Mouse (Mus musculus) frontal cortex, adult 2 months (tissue): ENCODE results near the gene Slc13a5. TPM values are rescaled to one million over a fixed set of nuclear protein-coding genes. Genes with fewer than 3 reads are reported as not detected.

Experiments used
- DNase-seq, 2 experiments: peaks; one replicate each; pipeline ENCODE4 v3.0.0; 2022; ENCODE audit warnings: low spot score in 1 of 2; ENCODE audit errors: extremely low spot score in 1 of 2
- polyA plus RNA-seq: library from polyadenylated mRNA; depleted of rRNA; stranded (reverse); fragments of >200 nt; gene quantifications from 2 replicates; pipeline ENCODE4 v1.2.3, GENCODE M21; 2012

Slc13a5 gene
- polyA plus RNA-seq, 1 experiment = 15.5 TPM

DNA sequence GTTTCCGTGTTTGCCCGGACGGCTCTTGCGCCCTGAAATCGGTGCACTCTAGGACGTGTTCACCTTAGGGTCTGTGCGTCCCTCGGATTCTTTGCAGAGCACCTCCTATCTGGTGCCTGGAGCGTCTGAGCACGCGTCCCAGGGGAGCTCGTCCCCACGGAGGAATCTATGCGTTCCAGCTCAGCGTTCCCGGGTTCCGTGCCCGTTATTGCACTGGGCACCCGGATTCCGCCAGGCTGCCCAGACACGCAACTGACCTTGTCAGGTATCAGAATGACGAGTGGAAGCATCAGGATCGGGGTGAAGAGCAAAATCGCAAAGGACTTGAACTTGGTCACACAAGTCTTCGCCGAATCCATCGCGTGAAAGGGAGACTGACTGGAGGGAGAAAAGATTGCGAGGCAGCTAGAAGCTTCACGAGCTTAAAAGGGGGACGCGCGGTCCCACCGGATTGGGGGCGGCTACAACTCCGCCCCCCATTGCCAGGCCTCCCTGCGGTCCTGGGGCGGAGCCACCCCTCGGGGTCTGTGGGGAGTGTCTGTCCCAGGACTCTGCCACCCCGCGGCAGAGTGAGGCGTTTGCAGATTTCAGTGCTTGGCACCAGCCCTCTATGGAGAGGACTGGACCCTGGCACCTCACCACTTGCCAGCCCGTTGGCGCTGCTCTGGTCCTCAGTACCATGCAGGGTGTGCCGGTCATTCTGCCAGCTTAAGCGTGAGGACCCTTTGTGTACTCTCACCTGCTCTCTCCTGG, 639 bp downstream of the Slc13a5 start:
- DNase-seq = peak in 1 of 2 experiments; percentile 55

DNA sequence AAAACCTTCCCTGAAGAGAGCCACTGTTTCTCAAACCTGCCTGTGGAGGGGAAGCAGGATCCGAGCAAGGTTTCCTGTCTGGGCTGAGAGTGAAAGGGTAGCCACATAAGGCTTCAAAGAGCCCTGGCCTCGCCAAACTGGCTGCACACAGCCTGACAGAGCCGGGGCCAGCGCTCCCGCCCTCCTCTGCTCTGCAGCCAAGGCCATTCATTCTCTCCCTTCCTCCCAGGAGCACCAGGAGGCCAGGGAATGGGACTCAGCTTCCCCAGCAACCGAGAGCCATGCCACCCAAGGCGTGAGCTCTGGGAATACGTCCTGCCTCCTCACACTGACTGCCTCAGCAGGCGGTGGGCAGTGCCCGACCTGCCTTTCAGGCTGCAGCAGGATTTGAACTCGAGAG, 1.5 kb downstream of the Slc13a5 start:
- DNase-seq = peak in 1 of 2 experiments; percentile 43

DNA sequence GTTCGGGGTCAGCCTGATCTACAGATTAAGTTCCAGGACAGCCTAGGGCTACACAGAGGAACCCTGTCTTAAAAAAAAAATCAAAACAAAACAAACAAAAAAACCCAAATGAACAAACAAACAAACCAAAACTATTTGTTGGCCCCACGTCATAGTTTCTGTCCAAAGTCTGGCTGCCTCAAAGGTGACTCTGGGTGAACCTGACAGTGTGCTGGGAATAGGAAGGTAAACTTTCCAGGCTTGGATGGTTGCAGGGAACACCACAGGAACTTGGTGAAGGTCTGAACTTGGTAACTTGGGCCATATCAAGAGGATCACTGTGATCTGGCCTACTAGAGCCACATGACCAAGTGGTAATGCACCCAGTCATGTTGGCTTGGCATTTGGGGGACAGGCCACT, 10.6 kb downstream of the Slc13a5 start:
- DNase-seq = no peak

DNA sequence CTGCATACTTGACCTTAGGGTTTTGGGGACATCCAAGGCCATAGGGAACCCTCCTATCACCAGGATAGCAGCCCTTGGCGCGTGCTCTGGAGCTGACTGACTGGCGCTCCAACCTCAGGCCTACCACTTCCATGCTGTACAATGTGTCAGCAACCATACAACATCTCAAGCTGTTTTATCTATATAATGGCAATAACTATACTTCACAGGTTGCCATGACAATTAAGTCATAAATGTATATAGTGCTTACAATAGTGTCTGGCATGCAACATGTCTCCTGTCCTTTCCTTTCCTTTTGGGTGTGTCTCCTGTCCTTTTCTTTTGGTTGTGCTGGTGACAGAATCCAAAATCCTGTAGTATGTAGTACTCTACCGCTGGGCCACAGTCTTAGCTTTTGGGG, 11.4 kb downstream of the Slc13a5 start:
- DNase-seq = no peak

DNA sequence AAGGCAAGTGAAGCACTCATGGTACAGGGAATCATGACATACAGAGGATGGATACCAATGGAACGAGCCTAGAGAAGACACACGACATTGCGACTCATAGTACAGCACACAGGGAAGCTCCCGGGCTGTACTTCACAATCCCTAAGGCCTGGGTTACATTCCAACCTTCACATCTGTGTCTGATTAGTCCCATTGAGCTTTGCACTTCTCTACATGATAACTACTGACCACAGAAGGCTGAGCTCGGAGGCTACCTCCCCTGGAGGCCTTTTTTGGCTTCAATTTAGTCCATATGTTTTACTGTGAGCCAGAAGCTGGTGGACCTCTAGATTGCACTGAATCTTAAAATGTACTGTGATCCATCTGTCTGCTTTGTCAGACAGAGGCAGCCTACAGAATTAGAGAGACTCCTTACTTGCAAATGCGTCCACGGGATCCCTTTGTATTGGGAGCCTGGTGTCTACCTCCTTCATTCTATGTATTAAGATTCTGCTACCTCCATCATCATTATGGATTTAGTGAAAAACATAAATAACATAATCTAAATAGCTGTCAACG, 21.7 kb downstream of the Slc13a5 start:
- DNase-seq = peak in 1 of 2 experiments; percentile 44

DNA sequence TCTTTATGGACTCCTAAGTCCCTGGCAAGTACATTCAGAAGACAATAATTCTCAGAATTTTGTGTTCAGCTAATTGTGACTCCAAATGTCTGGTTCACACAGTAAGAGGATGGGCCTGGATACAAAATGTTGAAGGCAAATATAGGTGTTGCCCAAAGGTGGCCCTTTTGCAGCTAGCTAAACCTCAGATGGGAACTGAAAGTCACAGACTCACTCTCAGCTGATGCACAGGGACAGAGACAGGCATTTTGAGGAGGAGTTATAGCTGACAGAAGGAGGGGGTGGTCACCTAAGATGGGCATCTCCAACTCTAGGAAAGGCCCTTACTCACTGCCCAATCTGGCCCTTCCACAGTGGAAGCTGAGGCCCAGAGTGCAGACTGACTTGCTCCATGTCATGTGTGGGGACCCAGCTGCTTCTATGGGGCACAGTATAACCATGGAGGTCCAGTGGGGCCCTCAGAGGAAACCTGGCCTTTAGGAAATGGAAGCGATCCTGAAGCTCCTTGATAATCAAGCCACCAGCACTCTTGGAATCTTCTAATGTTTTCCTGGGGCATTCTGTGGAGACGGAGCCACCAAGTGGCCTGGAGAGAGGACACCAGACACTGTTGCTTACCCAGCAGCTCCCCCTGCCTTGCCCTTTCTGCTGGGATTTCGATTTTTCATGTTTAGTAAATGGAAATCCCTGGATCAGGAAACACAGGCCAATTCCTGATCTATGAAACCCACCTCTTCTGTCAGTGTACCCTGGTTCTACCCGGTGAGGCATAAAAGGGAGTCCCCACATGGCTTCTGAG, 26.8 kb downstream of the Slc13a5 start:
- no peak for DNase-seq

DNA sequence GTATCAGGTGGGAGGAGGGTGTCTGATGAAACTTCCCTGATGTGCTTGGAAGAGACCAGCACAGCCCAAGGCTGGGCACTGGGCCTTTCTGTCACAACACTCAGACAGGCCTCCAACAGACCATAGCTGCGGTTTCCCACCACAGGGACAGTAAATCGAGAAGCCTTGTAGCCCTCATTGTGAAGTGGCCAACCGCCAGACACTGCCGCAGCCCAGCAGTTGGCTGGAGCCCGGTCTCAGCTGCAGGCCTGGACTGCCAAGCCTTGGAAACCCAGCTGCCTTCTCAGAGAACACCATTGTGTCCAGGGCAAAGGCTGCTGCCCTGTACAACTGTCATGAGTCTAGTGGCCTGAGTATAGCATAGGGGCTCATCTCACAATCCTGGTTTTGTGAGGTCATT, 33.0 kb downstream of the Slc13a5 start:
- peak in 1 of 2 experiments; percentile 54 for DNase-seq

DNA sequence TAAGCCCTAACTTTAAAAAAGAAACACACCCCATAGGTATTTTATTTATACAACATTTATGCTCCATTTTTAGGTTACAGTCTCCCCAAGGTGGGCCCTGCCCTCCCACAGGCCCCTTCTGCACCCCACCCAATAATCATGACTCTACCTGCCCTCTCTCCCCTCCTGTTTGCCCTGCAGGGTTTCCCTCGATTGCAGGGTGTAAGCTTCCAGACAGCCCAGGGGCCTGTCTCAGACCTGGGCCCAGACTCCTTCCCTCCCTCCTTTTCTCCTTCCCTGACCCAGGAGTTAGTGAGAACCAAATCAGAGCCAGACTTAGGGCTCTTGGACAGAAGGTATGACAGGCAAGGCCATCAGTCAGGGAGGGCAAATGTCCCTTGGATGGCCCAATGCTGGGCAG, 34.0 kb downstream of the Slc13a5 start:
- DNase-seq = no peak

DNA sequence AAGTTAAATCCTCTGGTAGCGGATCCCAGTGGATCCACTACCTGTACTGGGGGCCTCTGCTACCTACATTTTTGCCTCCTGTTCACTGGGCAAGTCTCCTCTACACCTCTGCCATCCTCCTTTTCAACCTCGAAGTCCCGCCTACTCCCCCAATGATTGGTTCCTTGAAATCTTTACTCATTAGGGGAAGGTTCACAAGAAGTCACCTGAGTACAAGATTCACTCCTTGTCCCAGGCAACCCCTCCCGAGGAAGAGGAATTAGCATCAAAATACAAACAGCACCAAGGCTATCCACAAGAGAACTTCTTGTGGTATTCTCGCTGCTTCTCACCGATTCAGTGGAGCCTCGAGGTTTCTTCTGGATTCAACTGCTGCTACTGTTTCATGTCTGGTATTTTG, 35.0 kb downstream of the Slc13a5 start:
- DNase-seq = no peak

DNA sequence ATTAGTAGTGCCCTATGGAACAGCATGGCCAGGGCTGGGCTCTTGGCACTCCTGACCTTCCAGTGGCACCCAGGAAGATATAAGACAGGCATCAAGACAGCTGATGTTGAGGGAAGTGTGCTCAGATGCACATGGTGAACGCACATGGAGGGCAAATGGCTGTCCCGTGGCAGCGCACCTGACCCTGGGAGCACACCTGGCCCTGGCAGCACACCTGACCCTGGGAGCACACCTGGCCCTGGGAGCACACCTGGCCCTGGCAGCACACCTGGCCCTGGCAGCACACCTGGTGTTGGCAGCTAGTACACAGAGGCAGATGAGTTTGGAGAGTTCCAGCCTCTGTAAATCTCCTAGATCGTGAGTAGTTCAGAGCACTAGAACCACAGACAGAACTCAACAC, 38.5 kb downstream of the Slc13a5 start:
- no peak for DNase-seq

DNA sequence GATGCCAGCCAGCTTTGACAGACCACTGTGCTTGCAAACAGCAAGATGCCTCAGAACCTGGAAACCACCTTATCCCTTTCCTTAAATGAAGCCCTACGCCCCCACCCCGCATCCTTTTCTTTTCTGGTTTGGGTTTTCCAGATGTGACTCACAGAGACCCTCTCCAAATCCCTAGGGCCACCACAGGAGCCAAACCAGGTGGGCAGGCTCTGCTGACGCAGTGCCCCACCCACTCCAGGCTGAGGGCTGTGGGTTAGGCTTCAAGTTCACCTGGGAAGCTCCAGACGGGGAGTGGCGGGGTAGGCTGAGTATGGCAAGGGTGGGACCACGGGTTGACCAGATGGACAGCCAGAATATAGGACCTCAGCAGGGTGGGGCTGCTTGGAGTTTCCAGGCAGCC, 40.1 kb downstream of the Slc13a5 start:
- no peak for DNase-seq

DNA sequence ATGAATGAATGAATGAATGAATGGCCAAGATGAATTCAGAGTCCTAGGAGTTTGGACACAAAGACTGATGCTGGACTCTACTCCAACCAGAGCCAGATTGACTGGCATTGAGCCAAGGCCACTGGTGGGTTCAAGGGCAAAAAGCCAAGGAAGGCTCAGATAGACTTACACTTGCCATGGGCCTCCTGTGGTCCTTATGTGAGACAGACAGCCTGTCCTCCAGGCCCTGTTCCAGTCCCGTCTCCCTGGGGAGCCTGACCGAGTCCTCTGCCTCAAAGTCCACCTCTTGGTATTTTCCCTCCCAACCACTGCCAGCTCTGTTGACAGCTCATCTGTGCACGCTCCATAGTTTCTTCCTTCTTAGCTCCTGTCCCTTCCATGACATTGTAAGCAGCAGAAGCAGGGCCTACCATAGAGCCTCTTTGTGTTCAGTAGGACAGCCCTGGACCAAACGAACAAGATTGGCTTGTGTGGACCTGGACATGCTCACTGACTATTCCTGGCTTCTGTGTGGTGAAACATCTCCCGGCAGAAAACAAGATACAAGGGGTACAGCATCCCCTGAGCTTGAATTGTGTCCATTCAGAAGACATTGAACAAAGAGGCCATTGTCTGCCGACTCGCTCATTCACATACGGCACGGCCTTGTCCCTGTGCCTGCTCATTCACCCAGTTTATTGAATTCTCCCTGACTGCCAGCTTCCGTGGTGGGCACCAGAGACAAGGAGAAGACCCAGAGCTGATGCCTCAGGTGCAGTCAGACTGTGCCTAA, 40.8 kb downstream of the Slc13a5 start:
- no peak for DNase-seq

DNA sequence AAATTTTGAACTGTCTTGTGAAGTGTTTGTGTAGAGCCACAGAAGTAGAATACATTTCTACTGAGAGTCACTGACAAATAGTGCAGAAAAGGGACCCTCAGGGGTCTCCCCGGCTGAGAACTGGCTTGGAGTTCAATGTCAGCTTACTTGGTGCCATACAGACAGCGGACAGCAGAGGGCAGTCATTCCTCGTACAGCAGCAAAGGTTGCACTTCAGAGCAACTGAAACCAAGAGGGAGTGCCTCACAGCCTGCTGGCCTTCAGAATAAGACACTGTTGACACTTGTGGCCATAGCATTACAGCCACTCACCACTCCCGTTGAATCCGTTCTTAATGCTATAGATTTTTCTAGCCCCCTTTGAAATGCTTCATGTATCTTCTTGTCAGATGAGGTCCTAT, 42.2 kb downstream of the Slc13a5 start:
- peak in 1 of 2 experiments; percentile 91 for DNase-seq

DNA sequence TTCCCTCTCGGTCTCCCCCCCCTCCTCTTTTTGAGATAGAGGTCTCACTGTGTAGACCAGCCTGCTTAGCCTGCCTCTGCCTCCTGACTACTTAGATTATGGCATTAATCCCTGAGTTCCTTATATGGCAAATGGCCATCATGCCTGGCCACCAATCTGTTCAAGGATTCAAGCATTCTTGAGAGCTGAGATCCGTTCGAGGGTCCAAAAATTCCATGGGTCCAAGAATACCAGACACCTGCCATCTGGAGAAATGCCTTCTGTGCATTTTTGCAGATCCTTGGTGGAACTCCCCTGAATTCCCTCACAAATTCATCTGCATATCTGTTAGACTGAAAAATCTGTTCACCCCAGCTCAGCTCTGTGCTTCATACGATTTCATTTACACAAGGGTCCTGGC, 43.6 kb downstream of the Slc13a5 start:
- DNase-seq = no peak

DNA sequence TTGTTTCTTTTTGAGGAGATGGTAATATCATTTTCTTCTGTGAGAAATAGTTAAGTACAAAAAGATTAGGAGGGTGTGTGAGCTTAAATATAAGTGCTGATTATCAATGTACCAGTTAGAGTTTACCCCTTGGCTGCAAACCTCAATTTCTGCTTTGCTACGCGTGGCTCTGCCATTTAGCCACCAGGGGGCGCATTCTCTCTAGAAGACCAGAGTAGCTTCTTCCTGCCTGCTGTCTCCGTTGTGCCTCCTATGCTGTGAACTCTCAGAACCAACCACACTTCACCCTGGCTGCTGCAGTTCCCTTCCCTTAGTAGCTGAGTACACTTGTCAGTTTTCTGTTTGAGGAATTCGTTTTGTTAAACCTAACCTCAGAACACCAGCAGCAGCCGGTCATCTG, 45.7 kb downstream of the Slc13a5 start:
- peak in 1 of 2 experiments; percentile 79 for DNase-seq

DNA sequence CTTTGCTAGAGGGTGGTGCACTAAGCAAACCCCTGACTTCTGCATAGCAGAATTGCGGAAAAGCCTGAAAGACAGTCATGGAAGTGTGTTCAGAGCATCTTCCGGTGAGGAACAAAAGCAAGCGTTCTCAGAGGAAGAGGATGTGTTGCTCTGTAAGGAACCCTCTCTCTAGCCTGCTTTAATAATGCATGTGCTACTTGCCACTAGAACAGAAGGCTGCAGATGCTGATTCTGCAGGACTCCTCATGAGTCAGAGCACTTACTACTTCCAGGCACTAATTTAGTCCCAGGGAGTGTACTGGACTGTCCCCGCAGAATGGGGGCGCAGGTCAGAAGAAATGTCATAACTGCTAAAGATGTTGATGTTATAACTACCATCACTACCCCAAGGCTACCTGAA, 49.9 kb downstream of the Slc13a5 start:
- DNase-seq = peak in 1 of 2 experiments; percentile 31

DNA sequence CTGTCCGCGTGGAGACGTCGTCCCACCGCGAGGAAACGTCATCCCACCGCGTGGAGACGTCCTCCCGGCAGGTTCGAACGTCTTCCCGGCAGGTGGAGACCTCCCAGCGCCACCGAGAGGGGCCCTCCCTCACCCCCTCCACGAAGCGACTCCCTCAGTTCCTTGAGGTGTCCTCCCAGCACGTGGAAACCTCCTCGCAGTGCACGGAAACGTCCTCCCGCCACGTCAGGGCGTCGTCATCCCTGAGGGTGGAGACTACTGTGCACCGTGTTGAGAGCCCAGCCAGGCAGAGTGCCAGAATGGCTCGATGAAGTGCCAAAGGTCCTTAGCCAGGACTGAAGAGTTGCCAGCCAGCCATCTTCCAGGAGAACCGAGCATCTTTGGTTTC, 51.6 kb downstream of the Slc13a5 start, which contains the start of gene Med31:
TSS of gene Med31 (minus strand) at position 183 of the 388 bp plus-strand sequence.
- peak in 1 of 2 experiments; percentile 77 for DNase-seq

DNA sequence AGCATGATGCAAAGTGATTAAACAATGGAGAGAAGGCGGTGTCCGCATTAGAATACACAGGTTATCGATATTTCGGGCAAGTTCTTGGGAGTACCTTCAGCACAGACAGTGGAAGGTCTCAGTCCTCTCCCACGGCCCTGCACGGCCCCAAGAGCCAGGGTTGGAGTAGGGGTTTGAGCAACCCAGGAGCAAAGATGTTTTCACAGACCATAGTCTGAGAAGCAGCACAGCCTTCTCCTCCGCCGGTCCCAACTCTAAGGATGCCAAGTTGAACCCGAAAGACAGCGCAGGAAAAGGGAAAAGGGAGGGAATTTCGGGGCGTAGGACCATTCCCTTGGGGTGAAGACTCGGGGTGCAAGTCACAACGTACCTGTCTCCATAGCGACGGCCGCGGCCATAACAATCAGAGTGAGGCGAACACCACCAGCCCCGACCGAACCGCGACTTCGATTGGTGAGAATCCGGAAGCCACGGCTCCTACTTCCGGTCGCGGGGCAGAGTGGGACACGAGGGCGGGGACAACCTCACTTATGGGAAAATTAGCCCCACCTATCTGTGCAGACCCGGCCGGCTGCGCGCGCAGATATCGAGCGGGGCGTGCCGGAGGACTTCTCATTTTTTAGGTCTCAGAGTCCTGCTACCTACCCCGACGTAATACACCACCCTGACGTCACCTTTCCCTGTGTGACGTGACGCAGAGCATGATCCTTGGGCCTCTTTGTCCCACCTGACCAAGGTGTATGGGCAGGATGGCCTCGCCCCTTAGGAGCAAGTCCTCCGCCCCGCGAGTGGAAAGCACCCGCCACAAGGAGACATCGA, 52.2 kb downstream of the Slc13a5 start:
- peak; percentile 93 to 96 for DNase-seq

DNA sequence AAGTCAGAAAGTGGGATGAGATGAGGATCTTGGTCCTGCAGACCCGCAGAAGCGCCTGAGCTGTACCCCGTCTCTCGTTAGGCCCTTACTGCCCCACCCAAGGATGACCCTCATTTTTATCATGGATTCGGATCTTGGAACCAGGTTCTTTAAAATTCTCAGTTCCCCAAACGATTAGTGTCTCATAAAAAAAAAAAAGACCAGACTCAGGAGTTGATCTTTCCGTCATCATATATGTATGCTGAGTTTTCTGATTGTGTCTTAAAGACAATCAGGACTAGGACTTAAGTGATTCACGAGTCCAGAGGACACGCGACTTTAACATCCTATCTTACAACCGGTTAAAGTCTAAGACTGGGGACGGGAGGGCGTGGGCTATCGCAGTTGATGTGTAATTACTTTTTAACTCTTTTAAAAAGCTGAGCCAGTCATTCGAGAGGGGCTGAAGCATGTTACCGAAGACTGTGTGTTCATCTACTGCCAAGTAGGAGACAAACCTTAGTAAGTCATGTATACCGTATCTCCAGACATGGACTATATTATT, 59.1 kb downstream of the Slc13a5 start:
- DNase-seq = no peak
